Comparison of ENCODE assay signal across 8 mouse cellular contexts in genomic region chr11:107545747-107546476, GRCm38 (mm10). TPM values are rescaled to one million over a fixed set of nuclear protein-coding genes. Genes with fewer than 3 reads are reported as not detected.
DNase-seq lines count a peak whose midpoint lies in the region; ATAC-seq and TF ChIP-seq lines count a peak whose summit lies in the region.

No protein-coding gene starts in this region.

- ATAC-seq in hindbrain, postnatal 0 days: no peak
- ATAC-seq in liver, embryonic 14.5 days (ENCODE audit: insufficient read depth): no peak
- ATAC-seq in erythroblast, adult 5-6 weeks (replicated peaks; ENCODE audit: low FRiP score, poor library complexity, severe bottlenecking): no peak

- TF ChIP-seq CTCF in hindbrain, postnatal 0 days (IDR thresholded peaks at IDR 0.05; ENCODE audit: low read depth): no peak
- no peak for TF ChIP-seq CTCF in liver, embryonic 14.5 days (IDR thresholded peaks at IDR 0.05; ENCODE audit: low read depth)
- TF ChIP-seq CTCF in small intestine, adult 2 months (IDR thresholded peaks at IDR 0.05; ENCODE audit: extremely low read depth, insufficient read length, insufficient replicate concordance, low read depth, low read length): no peak

- peak; percentile 50; the same call in 1 of the 2 replicates for TF ChIP-seq POLR2A in small intestine, adult 2 months (IDR thresholded peaks at IDR 0.05; ENCODE audit: low read depth, low read length)

- DNase-seq in 3134 (ENCODE audit: extremely low read depth, insufficient read length, low spot score): peak; percentile 16
- DNase-seq in R1 (ENCODE audit: low read depth, low spot score): peak; percentile 76
- DNase-seq in hindbrain, postnatal 0 days (ENCODE audit: low spot score): no peak
- DNase-seq in liver, embryonic 14.5 days (ENCODE audit: low read depth in 3 of 3, low spot score in 3 of 3): no peak
- DNase-seq in frontal cortex, postnatal 25 days (ENCODE audit: low spot score in 2 of 2): no peak
- DNase-seq in thymus, postnatal 14 days: no peak

- H3K27ac ChIP-seq in hindbrain, postnatal 0 days: no peak overlapping the region
- H3K27ac ChIP-seq in liver, embryonic 14.5 days: no peak overlapping the region
- peak overlapping the region; percentile 87 for H3K27ac ChIP-seq in small intestine, adult 2 months (ENCODE audit: insufficient read depth, low read depth, low read length)

- peaks cover 3% of the 10 kb centered on the region; the same call in 1 of the 2 replicates for H3K36me3 ChIP-seq in hindbrain, postnatal 0 days (ENCODE audit: insufficient read depth, low read length)
- H3K36me3 ChIP-seq in liver, embryonic 14.5 days (replicated peaks; ENCODE audit: control insufficient read depth, insufficient read depth, low read depth): no peaks in the 10 kb centered on the region; the same call in 1 of the 2 replicates
- H3K36me3 ChIP-seq in small intestine, adult 2 months (ENCODE audit: control insufficient read depth, insufficient read depth, low read length): peaks cover 4% of the 10 kb centered on the region; the same call in 1 of the 2 replicates

- peak overlapping the region; percentile 99; the same call in 1 of the 2 replicates for H3K4me3 ChIP-seq in hindbrain, postnatal 0 days (ENCODE audit: low read length)
- H3K4me3 ChIP-seq in liver, embryonic 14.5 days (ENCODE audit: insufficient read depth in 1 of 2, low read depth in 2 of 2, low read length in 2 of 2): no peak overlapping the region
- H3K4me3 ChIP-seq in small intestine, adult 2 months (ENCODE audit: low read depth, low read length): peak overlapping the region; percentile 23; the same call in 1 of the 2 replicates

- no peaks in the 10 kb centered on the region for H3K9me3 ChIP-seq in hindbrain, postnatal 0 days (ENCODE audit: low read length)
- no peaks in the 10 kb centered on the region for H3K9me3 ChIP-seq in liver, embryonic 14.5 days (ENCODE audit: control insufficient read depth, low read length)

- no peak for TF ChIP-seq EP300 in liver, embryonic 14.5 days (IDR thresholded peaks at IDR 0.05; ENCODE audit: low read depth)

- H3K4me1 ChIP-seq in hindbrain, postnatal 0 days (ENCODE audit: insufficient read depth, low read length): 0 out of 2 replicates have a peak, but pooled peaks cover 4% of the 10 kb centered on the region
- peaks cover 0 to 2% of the 10 kb centered on the region in 2 experiments for H3K4me1 ChIP-seq in liver, embryonic 14.5 days (replicated peaks; ENCODE audit: control insufficient read depth in 2 of 2, insufficient read depth in 2 of 2, low read length in 1 of 2)
- H3K4me1 ChIP-seq in small intestine, adult 2 months (ENCODE audit: control insufficient read depth, insufficient read depth, insufficient read length, low read length): peaks cover 8% of the 10 kb centered on the region

- H3K27me3 ChIP-seq in hindbrain, postnatal 0 days (ENCODE audit: insufficient read depth, low read length): no peaks in the 10 kb centered on the region
- H3K27me3 ChIP-seq in liver, embryonic 14.5 days (ENCODE audit: control insufficient read depth, insufficient read depth, low read length): peaks cover 19% of the 10 kb centered on the region
- no peaks in the 10 kb centered on the region for H3K27me3 ChIP-seq in small intestine, adult 2 months (ENCODE audit: control insufficient read depth, insufficient read depth, low read length)

- 23% methylated on average over 13 of the region's 13 CpGs for WGBS in hindbrain, postnatal 0 days
- 41% methylated on average over 13 of the region's 13 CpGs for WGBS in liver, embryonic 14.5 days (ENCODE audit: insufficient replicate concordance)
- WGBS in small intestine, adult 2 months: 21% methylated on average over 13 of the region's 13 CpGs

- peak overlapping the region; percentile 91 for H3K4me2 ChIP-seq in hindbrain, postnatal 0 days (ENCODE audit: low read depth, low read length)
- peak overlapping the region; percentile 97; the same call in 1 of the 2 replicates for H3K4me2 ChIP-seq in liver, embryonic 14.5 days (ENCODE audit: low read depth)

- H3K9ac ChIP-seq in hindbrain, postnatal 0 days (replicated peaks; ENCODE audit: low read length): peak overlapping the region; percentile 90; the same call in 1 of the 2 replicates
- no peak overlapping the region for H3K9ac ChIP-seq in liver, embryonic 14.5 days (replicated peaks)

RNA-seq across cellular contexts. Expression of gene Helz, which starts 1.8 kb away (rescaled TPM):
- 12.8 and 18.3 TPM in 2 replicates for total RNA-seq in hindbrain, postnatal 0 days (2014; rRNA removed)
- 8.4 and 9.3 TPM in 2 replicates for polyA plus RNA-seq in hindbrain, postnatal 0 days (2015; fragmentation: Nextera tagmentation; extraction: Ambion mirVana)
- 3.0 TPM in 2 replicates for polyA plus RNA-seq in liver, embryonic 14.5 days (2012; rRNA removed)
- polyA plus RNA-seq in liver, embryonic 14.5 days (2014; fragmentation: Nextera tagmentation; extraction: Ambion mirVana): 5.6 and 6.0 TPM in 2 replicates
- polyA plus RNA-seq in small intestine, adult 2 months (2012; rRNA removed): 6.4 and 19.5 TPM in 2 replicates
- 7.1 and 8.8 TPM in 2 replicates for total RNA-seq in erythroblast, adult 5-6 weeks (2015; ENCODE audit: low replicate concordance)
- 7.8 and 12.0 TPM in 2 replicates for total RNA-seq in erythroblast, adult 5-6 weeks (2017; ENCODE audit: low replicate concordance)

Comparison
In these comparisons a context has a peak if more than half of its experiments do, and no peak if none do; other contexts are left out.
1. DNase-seq: peak in 3134 (single experiment) and R1 (single experiment); none in hindbrain, postnatal 0 days (single experiment), liver, embryonic 14.5 days (0 of 3), frontal cortex, postnatal 25 days (0 of 2) and thymus, postnatal 14 days (single experiment).
2. H3K4me3 ChIP-seq: peak in hindbrain, postnatal 0 days (single experiment) and small intestine, adult 2 months (single experiment); none in liver, embryonic 14.5 days (0 of 2).